Mouse (Mus musculus) heart, postnatal 0 days (tissue): ENCODE measurements at regions not wholly inside any gene's neighbourhood (a gene's known extent, or its start where the extent isn't known, plus 50 kb on each side); places are given as distances from the start of the nearest gene placed in this dataset.

Experiments used
- ATAC-seq: fragments of 200-750 bp; cut with Nextera tagmentation; 2 replicates; pipeline ENCODE4 v1.8.0; 2017; ENCODE audit warnings: low read depth, moderate number of reproducible peaks, moderate library complexity; ENCODE audit not compliant: insufficient read depth
- DNase-seq: peaks from one replicate; pipeline ENCODE4 v3.0.0-alpha.2; 2016; ENCODE audit warnings: low spot score
- H3K27ac ChIP-seq: fragments of 300-500 bp; sonication (generic); 2 replicates; pipeline ENCODE4 v1.5.1; 2014; ENCODE audit warnings: low read depth, mild to moderate bottlenecking
- H3K27me3 ChIP-seq: fragments of 300-500 bp; sonication (generic); 2 replicates; pipeline ENCODE4 v1.6.1; 2014; ENCODE audit warnings: low read length, mixed read lengths; ENCODE audit not compliant: control insufficient read depth, insufficient read depth
- H3K36me3 ChIP-seq: fragments of 300-500 bp; sonication (generic); replicated peaks from 2 replicates; pipeline ENCODE4 v1.6.1; 2014; ENCODE audit warnings: low read length, mixed read lengths; ENCODE audit not compliant: control insufficient read depth, insufficient read depth
- H3K4me1 ChIP-seq: fragments of 300-500 bp; sonication (generic); 2 replicates; pipeline ENCODE4 v1.6.1; 2014; ENCODE audit warnings: antibody characterized with exemption; ENCODE audit not compliant: control insufficient read depth, insufficient read depth
- H3K4me2 ChIP-seq: fragments of 300-500 bp; sonication (generic); 2 replicates; pipeline ENCODE4 v1.6.1; 2014; ENCODE audit warnings: low read depth, mild to moderate bottlenecking, low read length, moderate library complexity
- H3K4me3 ChIP-seq: fragments of 300-500 bp; sonication (generic); 2 replicates; pipeline ENCODE4 v1.5.1; 2014; ENCODE audit warnings: low read depth, low read length
- H3K9ac ChIP-seq: fragments of 300-500 bp; sonication (generic); replicated peaks from 2 replicates; pipeline ENCODE4 v1.6.1; 2014; ENCODE audit warnings: low read depth, low read length, mixed read lengths
- H3K9me3 ChIP-seq: fragments of 300-500 bp; sonication (generic); replicated peaks from 2 replicates; pipeline ENCODE4 v1.6.1; 2016; ENCODE audit warnings: low read length; ENCODE audit not compliant: control insufficient read depth
- CTCF ChIP-seq: IDR thresholded peaks from 2 replicates; pipeline ENCODE4 v1.5.1; 2016; ENCODE audit warnings: antibody characterized with exemption, control low read depth, low read depth
- EP300 ChIP-seq: IDR thresholded peaks from 2 replicates; pipeline ENCODE4 v1.6.1; 2016; ENCODE audit warnings: antibody characterized with exemption, low read depth
- WGBS: fragments of 180-500 bp; shearing (Covaris S2); extraction: QIAGEN DNeasy Blood & Tissue Kit; methylation state at CpG from one replicate; pipeline ENCODE4 v1.1.7; 2014; 5-methylcytosine and 5-hydroxymethylcytosine counted together

- Histone ChIP-seq H3K4me1 (0 out of 2 replicates have a peak, but pooled peaks cover 4% of the 10 kb centered on the region), H3K9me3 (no peaks in the 10 kb centered on the region), H3K4me2 (no peak overlapping the region), H3K27ac (no peak overlapping the region), H3K9ac (no peak overlapping the region), H3K27me3 (0 out of 2 replicates have a peak, but pooled peaks cover 14% of the 10 kb centered on the region), H3K4me3 (no peak overlapping the region), H3K36me3 (no peaks in the 10 kb centered on the region)
- no peak for TF ChIP-seq EP300
- TF ChIP-seq CTCF: peak; percentile 88
- peak; percentile 54 for DNase-seq
- ATAC-seq: no peak; the same call in 1 of the 2 replicates
- WGBS: 55% methylated on average over 13 of the region's 13 CpGs
Measured at GRCm38 (mm10) chr3:35102715-35103591, 452.7 kb downstream of the Sox2 start.

- no peak overlapping the region for H3K4me2 ChIP-seq
- ATAC-seq (no peak), DNase-seq (no peak)
- WGBS: 77% methylated on average over 11 of the region's 11 CpGs
- H3K9ac ChIP-seq: no peak overlapping the region
- no peak overlapping the region for H3K27ac ChIP-seq
- H3K36me3 ChIP-seq: no peaks in the 10 kb centered on the region
- TF ChIP-seq CTCF (no peak), EP300 (no peak)
- H3K9me3 ChIP-seq: no peaks in the 10 kb centered on the region
- 0 out of 2 replicates have a peak, but pooled peaks cover 4% of the 10 kb centered on the region for H3K4me1 ChIP-seq
- H3K4me3 ChIP-seq: no peak overlapping the region
- 0 out of 2 replicates have a peak, but pooled peaks cover 14% of the 10 kb centered on the region for H3K27me3 ChIP-seq
Measured at GRCm38 (mm10) chr3:35104884-35105283, 454.7 kb downstream of the Sox2 start.

GRCm38 (mm10) chr3:35106097-35106496 lies 455.9 kb downstream of the Sox2 start:
- Histone ChIP-seq H3K27ac (no peak overlapping the region), H3K9me3 (no peaks in the 10 kb centered on the region), H3K4me2 (no peak overlapping the region), H3K9ac (no peak overlapping the region), H3K27me3 (0 out of 2 replicates have a peak, but pooled peaks cover 14% of the 10 kb centered on the region), H3K36me3 (no peaks in the 10 kb centered on the region), H3K4me1 (0 out of 2 replicates have a peak, but pooled peaks cover 3% of the 10 kb centered on the region), H3K4me3 (no peak overlapping the region)
- no peak for TF ChIP-seq CTCF
- no peak for TF ChIP-seq EP300
- 42% methylated on average over 7 of the region's 7 CpGs for whole genome bisulfite sequencing
- no peak for DNase-seq
- ATAC-seq: no peak

GRCm38 (mm10) chr3:35133477-35133876 lies 483.3 kb downstream of the Sox2 start:
- no peaks in the 10 kb centered on the region for H3K4me1 ChIP-seq
- no peaks in the 10 kb centered on the region for H3K27me3 ChIP-seq
- H3K4me3 ChIP-seq: no peak overlapping the region
- TF ChIP-seq CTCF (no peak), EP300 (no peak)
- no peak overlapping the region for H3K9ac ChIP-seq
- H3K36me3 ChIP-seq: no peaks in the 10 kb centered on the region
- WGBS: 74% methylated on average over 3 of the region's 3 CpGs
- H3K4me2 ChIP-seq: no peak overlapping the region
- no peak overlapping the region for H3K27ac ChIP-seq
- DNase-seq (no peak), ATAC-seq (no peak)
- no peaks in the 10 kb centered on the region for H3K9me3 ChIP-seq

GRCm38 (mm10) chr3:35141500-35142220 lies 491.5 kb downstream of the Sox2 start:
- no peaks in the 10 kb centered on the region for H3K4me1 ChIP-seq
- TF ChIP-seq EP300 (no peak), CTCF (no peak)
- H3K27ac ChIP-seq: no peak overlapping the region
- DNase-seq (no peak), ATAC-seq (no peak)
- no peaks in the 10 kb centered on the region for H3K27me3 ChIP-seq
- WGBS: 49% methylated on average over 11 of the region's 11 CpGs
- H3K4me3 ChIP-seq: no peak overlapping the region
- no peaks in the 10 kb centered on the region for H3K9me3 ChIP-seq
- H3K4me2 ChIP-seq: no peak overlapping the region
- H3K36me3 ChIP-seq: no peaks in the 10 kb centered on the region
- H3K9ac ChIP-seq: no peak overlapping the region
